Mouse (Mus musculus) hindbrain, embryonic 13.5 days (tissue): Measurements from ENCODE around the gene Fsd1. TPM values are rescaled to one million over a fixed set of nuclear protein-coding genes. Genes with fewer than 3 reads are reported as not detected.

Experiments
- ATAC-seq: fragments of 200-750 bp; cut with Nextera tagmentation; 2 replicates; pipeline ENCODE4 v1.8.0; 2017; ENCODE audit warnings: moderate TSS enrichment; ENCODE audit not compliant: low FRiP score
- H3K27ac ChIP-seq: fragments of 300-500 bp; sonication (generic); 2 replicates; pipeline ENCODE4 v1.5.1; 2015; ENCODE audit warnings: inconsistent platforms, mild to moderate bottlenecking, moderate library complexity
- H3K27me3 ChIP-seq: fragments of 300-500 bp; sonication (generic); 2 replicates; pipeline ENCODE4 v1.6.1; 2015; ENCODE audit warnings: mild to moderate bottlenecking, inconsistent platforms
- H3K36me3 ChIP-seq: fragments of 300-500 bp; sonication (generic); 2 replicates; pipeline ENCODE4 v1.6.1; 2015; ENCODE audit warnings: mild to moderate bottlenecking, inconsistent platforms
- H3K4me1 ChIP-seq: fragments of 300-500 bp; sonication (generic); replicated peaks from 2 replicates; pipeline ENCODE4 v1.6.1; 2015; ENCODE audit warnings: inconsistent platforms
- H3K4me2 ChIP-seq: fragments of 300-500 bp; sonication (generic); 2 replicates; pipeline ENCODE4 v1.6.1; 2015; ENCODE audit warnings: inconsistent platforms, mild to moderate bottlenecking, moderate library complexity
- H3K4me3 ChIP-seq: fragments of 300-500 bp; sonication (generic); 2 replicates; pipeline ENCODE4 v1.5.1; 2015; ENCODE audit warnings: mild to moderate bottlenecking, inconsistent platforms
- H3K9ac ChIP-seq: fragments of 300-500 bp; sonication (generic); 2 replicates; pipeline ENCODE4 v1.6.1; 2015; ENCODE audit warnings: mild to moderate bottlenecking, inconsistent platforms
- H3K9me3 ChIP-seq: fragments of 300-500 bp; sonication (generic); 2 replicates; pipeline ENCODE4 v1.6.1; 2016; ENCODE audit warnings: inconsistent platforms
- WGBS: fragments of 180-500 bp; shearing (Covaris S2); methylation state at CpG from one replicate; pipeline ENCODE4 v1.1.7; 2015; 5-methylcytosine and 5-hydroxymethylcytosine counted together
- polyA plus RNA-seq: library from polyadenylated mRNA; unstranded; fragments of >200 nt; fragmentation: Nextera tagmentation; extraction: Ambion mirVana; gene quantifications from 2 replicates; pipeline ENCODE4 v1.2.1, GENCODE M21; 2015

The Fsd1 gene
- polyA plus RNA-seq, 1 experiment from 2014 or later = 159 TPM

DNA sequence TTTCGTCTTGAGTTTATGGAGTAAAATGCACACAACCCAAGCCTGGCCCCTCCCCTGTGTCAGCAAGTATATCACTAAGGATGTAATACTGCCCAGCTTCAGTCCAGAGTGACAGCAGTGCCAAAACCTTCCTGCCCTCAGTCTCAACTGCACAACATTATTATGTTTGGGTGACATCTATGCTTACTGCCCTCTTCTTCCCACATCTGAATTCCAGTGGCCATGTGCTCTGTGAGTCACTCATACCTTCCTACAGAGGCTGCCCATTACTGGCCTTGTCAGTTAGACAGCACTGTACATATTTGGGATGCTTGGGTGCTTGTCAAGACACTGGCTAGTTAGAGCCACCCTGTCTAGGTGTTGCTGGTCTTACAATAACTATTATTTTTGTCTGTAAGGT lies 40.0 kb downstream of the Fsd1 start:
- no peak for ATAC-seq
- peaks cover 44% of the 10 kb centered on the region for H3K36me3 ChIP-seq
- H3K9ac ChIP-seq = no peak overlapping the region
- H3K27me3 ChIP-seq = no peaks in the 10 kb centered on the region
- no peak overlapping the region for H3K27ac ChIP-seq
- H3K4me2 ChIP-seq = no peak overlapping the region
- 100% methylated on average over 1 of the region's 1 CpGs for WGBS
- H3K4me1 ChIP-seq = peaks cover 53% of the 10 kb centered on the region
- no peaks in the 10 kb centered on the region for H3K9me3 ChIP-seq
- no peak overlapping the region for H3K4me3 ChIP-seq

- H3K4me1 ChIP-seq = peaks cover 51% of the 10 kb centered on the region
- no peaks in the 10 kb centered on the region for H3K27me3 ChIP-seq
Measured at GRCm38 (mm10) chr17:56026881-56027280, 40.6 kb downstream of the Fsd1 start.

GRCm38 (mm10) chr17:56027801-56028441 lies 41.6 kb downstream of the Fsd1 start:
- Histone ChIP-seq H3K9ac (peak overlapping the region; percentile 39; the same call in 1 of the 2 replicates), H3K4me1 (peaks cover 51% of the 10 kb centered on the region)
- WGBS = 95% methylated on average over 5 of the region's 5 CpGs

More at GRCm38 (mm10) chr17:56026881-56027280, 40.6 kb downstream of the Fsd1 start:
- H3K9ac ChIP-seq = no peak overlapping the region
- peaks cover 45% of the 10 kb centered on the region for H3K36me3 ChIP-seq
- ATAC-seq = no peak
- H3K4me2 ChIP-seq = no peak overlapping the region
- WGBS = 79% methylated on average over 1 of the region's 1 CpGs
- no peak overlapping the region for H3K4me3 ChIP-seq
- H3K27ac ChIP-seq = no peak overlapping the region
- no peaks in the 10 kb centered on the region for H3K9me3 ChIP-seq

GRCm38 (mm10) chr17:56030238-56030870 lies 44.0 kb downstream of the Fsd1 start:
- WGBS = 89% methylated on average over 9 of the region's 9 CpGs
- Histone ChIP-seq H3K27me3 (no peaks in the 10 kb centered on the region), H3K4me2 (no peak overlapping the region), H3K9me3 (no peaks in the 10 kb centered on the region), H3K4me3 (no peak overlapping the region), H3K9ac (no peak overlapping the region), H3K4me1 (peaks cover 57% of the 10 kb centered on the region), H3K27ac (no peak overlapping the region), H3K36me3 (peaks cover 63% of the 10 kb centered on the region)
- no peak for ATAC-seq

More at GRCm38 (mm10) chr17:56027801-56028441, 41.6 kb downstream of the Fsd1 start:
- H3K36me3 ChIP-seq = peaks cover 51% of the 10 kb centered on the region
- no peak overlapping the region for H3K27ac ChIP-seq
- H3K4me2 ChIP-seq = no peak overlapping the region
- no peaks in the 10 kb centered on the region for H3K27me3 ChIP-seq
- ATAC-seq = no peak
- H3K4me3 ChIP-seq = no peak overlapping the region
- no peaks in the 10 kb centered on the region for H3K9me3 ChIP-seq

GRCm38 (mm10) chr17:56030919-56031318 lies 44.6 kb downstream of the Fsd1 start:
- no peak overlapping the region for H3K4me2 ChIP-seq
- H3K36me3 ChIP-seq = peaks cover 63% of the 10 kb centered on the region
- H3K9me3 ChIP-seq = no peaks in the 10 kb centered on the region
- H3K9ac ChIP-seq = no peak overlapping the region
- peaks cover 63% of the 10 kb centered on the region for H3K4me1 ChIP-seq
- no peak overlapping the region for H3K27ac ChIP-seq
- no peak for ATAC-seq
- 67% methylated on average over 5 of the region's 5 CpGs for WGBS
- no peaks in the 10 kb centered on the region for H3K27me3 ChIP-seq
- H3K4me3 ChIP-seq = no peak overlapping the region

- no peaks in the 10 kb centered on the region for H3K27me3 ChIP-seq
- H3K9me3 ChIP-seq = no peaks in the 10 kb centered on the region
- peaks cover 63% of the 10 kb centered on the region for H3K36me3 ChIP-seq
- H3K4me1 ChIP-seq = peaks cover 64% of the 10 kb centered on the region
- H3K4me2 ChIP-seq = no peak overlapping the region
- H3K27ac ChIP-seq = no peak overlapping the region
- no peak overlapping the region; the same call in 1 of the 2 replicates for H3K9ac ChIP-seq
- no peak overlapping the region for H3K4me3 ChIP-seq
- WGBS = 95% methylated on average over 7 of the region's 7 CpGs
- ATAC-seq = no peak
Measured at GRCm38 (mm10) chr17:56031431-56031830, 45.1 kb downstream of the Fsd1 start.

GRCm38 (mm10) chr17:56032127-56032733 lies 45.9 kb downstream of the Fsd1 start:
- H3K27me3 ChIP-seq = no peaks in the 10 kb centered on the region
- H3K9ac ChIP-seq = peak overlapping the region; percentile 24; the same call in 1 of the 2 replicates
- WGBS = 75% methylated on average over 6 of the region's 6 CpGs
- H3K36me3 ChIP-seq = peaks cover 60% of the 10 kb centered on the region
- H3K9me3 ChIP-seq = no peaks in the 10 kb centered on the region
- no peak overlapping the region for H3K27ac ChIP-seq
- no peak for ATAC-seq
- H3K4me2 ChIP-seq = no peak overlapping the region
- H3K4me3 ChIP-seq = no peak overlapping the region
- peaks cover 62% of the 10 kb centered on the region for H3K4me1 ChIP-seq

GRCm38 (mm10) chr17:56032831-56033230 lies 46.5 kb downstream of the Fsd1 start:
- no peak for ATAC-seq
- H3K36me3 ChIP-seq = peaks cover 56% of the 10 kb centered on the region
- H3K4me2 ChIP-seq = no peak overlapping the region
- no peak overlapping the region for H3K27ac ChIP-seq
- H3K27me3 ChIP-seq = no peaks in the 10 kb centered on the region
- H3K4me1 ChIP-seq = peaks cover 60% of the 10 kb centered on the region
- H3K4me3 ChIP-seq = no peak overlapping the region
- WGBS = 76% methylated on average over 7 of the region's 7 CpGs
- peak overlapping the region; percentile 49; the same call in 1 of the 2 replicates for H3K9ac ChIP-seq
- H3K9me3 ChIP-seq = no peaks in the 10 kb centered on the region

- ATAC-seq = no peak
- Histone ChIP-seq H3K27me3 (no peaks in the 10 kb centered on the region), H3K9ac (peak overlapping the region; percentile 93; the same call in 1 of the 2 replicates), H3K36me3 (peaks cover 42% of the 10 kb centered on the region), H3K4me2 (no peak overlapping the region; the same call in 1 of the 2 replicates), H3K4me3 (no peak overlapping the region), H3K4me1 (peaks cover 54% of the 10 kb centered on the region), H3K27ac (no peak overlapping the region), H3K9me3 (no peaks in the 10 kb centered on the region)
- WGBS = 95% methylated on average over 7 of the region's 7 CpGs
Measured at GRCm38 (mm10) chr17:56034040-56034725, 47.9 kb downstream of the Fsd1 start.

- Histone ChIP-seq H3K4me3 (no peak overlapping the region), H3K9me3 (no peaks in the 10 kb centered on the region), H3K4me1 (peaks cover 54% of the 10 kb centered on the region), H3K9ac (peak overlapping the region; percentile 93), H3K4me2 (peak overlapping the region; percentile 63; the same call in 1 of the 2 replicates), H3K36me3 (peaks cover 37% of the 10 kb centered on the region), H3K27ac (no peak overlapping the region), H3K27me3 (no peaks in the 10 kb centered on the region)
- no peak for ATAC-seq
- 91% methylated on average over 6 of the region's 6 CpGs for WGBS
Measured at GRCm38 (mm10) chr17:56034726-56035100, 48.4 kb downstream of the Fsd1 start.

GRCm38 (mm10) chr17:56035216-56035615 lies 48.9 kb downstream of the Fsd1 start:
- Histone ChIP-seq H3K9ac (peak overlapping the region; percentile 93), H3K36me3 (peaks cover 34% of the 10 kb centered on the region), H3K9me3 (no peaks in the 10 kb centered on the region), H3K4me2 (peak overlapping the region; percentile 63), H3K4me1 (peaks cover 54% of the 10 kb centered on the region), H3K4me3 (peak overlapping the region; percentile 84), H3K27me3 (no peaks in the 10 kb centered on the region), H3K27ac (no peak overlapping the region)
- WGBS = 88% methylated on average over 4 of the region's 4 CpGs
- no peak for ATAC-seq
